Mouse (Mus musculus): ENCODE results near the gene Acbd4.

DNA sequence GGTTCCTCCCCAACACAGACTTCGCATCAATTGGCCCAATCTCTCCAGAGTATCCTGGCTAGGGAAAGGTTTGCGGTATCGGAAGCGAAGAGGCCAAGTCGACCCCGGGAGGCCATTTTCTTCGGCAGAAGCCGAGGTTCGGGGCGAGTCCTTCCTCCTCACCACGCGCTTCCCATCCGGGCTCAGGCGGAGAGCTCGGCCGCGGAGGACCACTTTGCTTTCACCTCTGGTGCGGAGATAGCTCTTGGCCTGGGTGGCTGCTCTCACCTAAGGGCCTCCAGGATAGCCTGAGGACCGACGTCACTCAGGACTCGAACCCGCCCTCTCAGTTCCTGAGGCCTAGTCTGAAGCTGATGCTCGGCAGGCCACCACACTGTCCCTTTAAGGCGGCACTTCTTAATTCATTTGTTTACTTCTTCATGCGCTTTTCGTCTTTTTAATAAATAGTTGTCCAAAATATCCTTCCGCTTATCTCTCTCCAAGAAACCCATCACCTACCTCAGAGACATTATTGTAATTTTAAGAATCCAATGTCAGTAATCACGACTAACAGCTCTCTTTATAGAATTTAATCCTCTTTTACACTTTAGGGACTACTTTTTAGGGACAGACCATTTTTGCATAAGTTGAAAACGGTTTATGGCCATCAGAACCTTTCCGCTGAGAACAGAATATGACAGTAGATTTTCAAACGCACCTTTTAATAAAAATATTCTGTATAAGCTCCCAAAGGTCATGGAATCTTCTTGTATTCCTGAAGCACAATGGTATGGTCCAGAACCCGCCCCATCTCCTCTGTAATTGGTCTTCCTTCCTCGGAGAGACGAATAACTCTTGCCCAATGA is 13.9 kb downstream of the Acbd4 start:
- TF ChIP-seq CTCF (conservative IDR thresholded peaks at IDR 0.05; ENCODE audit: low read length) (no peak), NANOG (IDR thresholded peaks at IDR 0.05; ENCODE audit: borderline replicate concordance, low read length) (no peak), POU5F1 (IDR thresholded peaks at IDR 0.05; ENCODE audit: borderline replicate concordance, low read length) (no peak)

All from E14TG2a.4 (cell line).